Mouse (Mus musculus) ZHBTc4 (cell line): ENCODE data around the gene Hnrnph3.
A peak's percentile ranks its signal among the peaks of the same experiment; 100 is the strongest.

Experiments
- DNase-seq: peaks from one replicate; pipeline ENCODE4 v3.0.0-alpha.2; 2011; ENCODE audit warnings: low read depth, low spot score

The Hnrnph3 gene

DNA sequence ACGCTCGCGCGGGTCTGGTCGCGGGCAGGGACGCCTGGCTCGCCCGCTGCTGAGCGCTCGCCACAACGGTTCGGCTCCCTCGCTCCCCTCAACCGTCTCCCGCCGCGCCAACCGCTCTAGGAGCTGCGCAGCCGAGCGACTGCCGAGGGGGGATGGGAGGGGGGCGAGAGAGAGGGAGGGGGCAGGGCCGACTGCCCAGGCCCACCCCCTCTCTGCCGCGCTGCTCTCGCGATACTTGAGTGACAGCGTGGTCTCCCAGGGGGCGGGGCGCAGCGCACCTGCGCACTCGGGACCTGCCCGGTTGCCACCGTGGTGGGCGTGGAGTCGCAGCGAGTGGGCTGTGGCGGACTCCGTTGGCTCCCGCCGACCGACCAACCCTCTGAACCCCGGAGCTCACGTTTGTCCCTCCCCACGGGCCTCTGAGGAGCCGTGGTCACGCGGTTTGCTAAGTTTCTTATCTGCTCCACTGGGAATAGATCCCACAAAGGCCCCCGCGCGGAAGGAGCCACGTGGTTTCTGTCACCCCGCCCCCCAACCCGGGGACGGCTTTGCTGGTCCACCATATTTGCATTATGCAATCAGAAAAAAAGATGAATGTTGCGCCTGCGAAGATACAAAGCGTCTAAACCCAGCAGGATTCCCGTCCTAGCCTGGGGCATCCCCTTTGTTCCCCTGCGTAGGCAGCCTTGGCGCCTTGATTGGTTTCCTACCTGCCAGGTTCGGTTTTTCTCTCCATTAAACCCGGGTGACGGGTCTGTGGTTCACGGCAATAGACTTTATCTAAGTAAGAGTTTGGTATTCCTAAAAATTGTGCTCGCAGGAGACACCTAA, at the start of gene Hnrnph3, which contains the start of gene Pbld2:
TSS of gene Hnrnph3 (minus strand) at position 469 of the 831 bp plus-strand sequence.
TSS of gene Pbld2 (plus strand) at position 567 of the 831 bp plus-strand sequence.
- peak; percentile 99 for DNase-seq

DNA sequence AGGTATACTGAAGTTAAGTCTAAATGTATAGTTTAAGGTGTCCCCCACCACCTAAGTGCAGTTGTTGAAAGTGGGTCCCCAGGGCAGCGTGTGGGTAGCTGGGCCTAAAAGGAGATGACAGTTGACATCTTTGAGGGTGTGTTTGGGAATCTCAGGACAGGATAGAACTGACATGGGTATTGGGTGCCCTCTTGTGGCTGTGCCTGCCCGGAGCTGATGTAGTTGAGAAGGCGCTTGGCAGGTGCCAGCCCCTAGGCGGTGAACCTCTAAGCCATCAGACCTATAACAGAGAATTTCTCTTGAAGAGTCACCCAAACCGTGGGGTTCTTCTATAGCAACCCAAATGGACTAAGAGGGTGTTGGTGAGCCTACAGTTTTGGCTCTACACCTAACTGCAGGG, 42.0 kb upstream of the Hnrnph3 start:
- DNase-seq = peak; percentile 84

GRCm38 (mm10) chr10:63065561-63065960, 41.5 kb upstream of the Hnrnph3 start:
- DNase-seq = no peak

GRCm38 (mm10) chr10:63064516-63064915, 40.5 kb upstream of the Hnrnph3 start:
- DNase-seq = no peak

- DNase-seq = no peak
These were observed 39.3 kb upstream of the Hnrnph3 start for GRCm38 (mm10) chr10:63063365-63063764.

- no peak for DNase-seq
These were observed 38.7 kb upstream of the Hnrnph3 start for GRCm38 (mm10) chr10:63062696-63063095.

DNA sequence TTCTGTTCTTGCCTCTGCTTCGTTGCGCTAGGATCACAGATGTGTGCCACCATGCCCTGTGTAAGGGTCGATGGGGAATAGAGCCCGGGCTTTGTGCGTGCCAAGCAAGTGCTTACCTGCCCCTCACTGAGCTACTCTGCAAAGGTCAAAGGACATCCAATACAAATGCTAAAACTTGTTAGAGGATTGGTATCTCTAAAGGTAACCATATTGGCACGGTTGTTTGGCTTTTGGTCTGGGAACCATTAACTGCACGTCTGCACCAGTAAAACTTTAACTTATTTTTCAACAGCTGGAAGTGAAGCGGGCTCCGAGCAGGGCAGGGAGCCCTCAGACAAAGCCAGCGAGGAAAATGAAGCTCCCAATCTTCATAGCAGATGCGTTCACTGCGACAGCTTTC, 37.2 kb upstream of the Hnrnph3 start:
- DNase-seq = no peak

GRCm38 (mm10) chr10:63060406-63060805, 36.4 kb upstream of the Hnrnph3 start:
- DNase-seq = no peak

GRCm38 (mm10) chr10:63059862-63060261, 35.8 kb upstream of the Hnrnph3 start, which contains the start of gene Pbld1:
TSS of gene Pbld1 (plus strand) at chr10:63060162.
- no peak for DNase-seq

- peak; percentile 92 for DNase-seq
These were observed 33.1 kb upstream of the Hnrnph3 start for GRCm38 (mm10) chr10:63056966-63057750.

DNA sequence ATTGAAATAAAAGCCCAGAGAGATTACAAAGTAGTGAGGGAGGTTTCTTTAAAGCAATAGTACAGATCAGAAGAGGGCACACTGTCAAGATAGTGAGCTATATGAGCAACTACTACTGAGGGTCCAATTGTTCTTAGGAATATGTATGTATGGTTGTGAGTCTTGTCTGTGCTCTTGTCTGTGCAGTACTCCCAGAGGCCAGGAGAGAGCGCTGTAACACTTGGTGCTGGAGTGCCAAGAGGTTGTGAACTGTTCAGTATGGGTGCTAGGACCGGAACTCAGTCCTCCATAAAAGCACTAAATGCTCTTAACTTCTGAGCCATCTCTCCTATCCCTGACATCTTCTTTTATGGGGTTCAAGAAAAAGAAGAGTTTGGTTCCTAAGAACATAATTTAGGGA, 30.6 kb upstream of the Hnrnph3 start:
- DNase-seq = peak; percentile 68

GRCm38 (mm10) chr10:63054071-63054470, 30.1 kb upstream of the Hnrnph3 start:
- peak; percentile 75 for DNase-seq

- DNase-seq = peak; percentile 50
These were observed 29.0 kb upstream of the Hnrnph3 start for GRCm38 (mm10) chr10:63053007-63053406.

DNA sequence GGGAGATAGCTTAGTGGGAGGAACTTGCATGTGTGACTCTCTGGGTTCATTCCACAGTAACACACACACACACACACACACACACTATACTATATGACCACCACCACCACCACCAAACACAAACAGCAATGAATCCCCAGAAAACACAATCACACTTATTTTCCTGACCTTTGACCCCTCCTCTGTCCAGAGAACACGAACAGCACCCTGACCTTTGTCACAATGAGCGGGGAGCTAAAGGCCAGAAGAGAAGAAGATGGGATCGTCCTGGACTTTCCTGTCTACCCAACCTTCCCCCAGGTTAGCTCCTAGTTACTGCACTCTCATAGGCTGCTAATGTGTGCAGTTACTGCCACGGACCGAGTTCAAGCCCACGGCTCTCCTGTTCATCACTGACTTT, 28.0 kb upstream of the Hnrnph3 start:
- no peak for DNase-seq

GRCm38 (mm10) chr10:63051267-63051666, 27.2 kb upstream of the Hnrnph3 start:
- DNase-seq = no peak

- DNase-seq = peak; percentile 68
These were observed 25.1 kb upstream of the Hnrnph3 start for GRCm38 (mm10) chr10:63049106-63049505.

- no peak for DNase-seq
These were observed 23.7 kb upstream of the Hnrnph3 start for GRCm38 (mm10) chr10:63047751-63048150.

- no peak for DNase-seq
These were observed 19.1 kb upstream of the Hnrnph3 start for GRCm38 (mm10) chr10:63043154-63043553.

DNA sequence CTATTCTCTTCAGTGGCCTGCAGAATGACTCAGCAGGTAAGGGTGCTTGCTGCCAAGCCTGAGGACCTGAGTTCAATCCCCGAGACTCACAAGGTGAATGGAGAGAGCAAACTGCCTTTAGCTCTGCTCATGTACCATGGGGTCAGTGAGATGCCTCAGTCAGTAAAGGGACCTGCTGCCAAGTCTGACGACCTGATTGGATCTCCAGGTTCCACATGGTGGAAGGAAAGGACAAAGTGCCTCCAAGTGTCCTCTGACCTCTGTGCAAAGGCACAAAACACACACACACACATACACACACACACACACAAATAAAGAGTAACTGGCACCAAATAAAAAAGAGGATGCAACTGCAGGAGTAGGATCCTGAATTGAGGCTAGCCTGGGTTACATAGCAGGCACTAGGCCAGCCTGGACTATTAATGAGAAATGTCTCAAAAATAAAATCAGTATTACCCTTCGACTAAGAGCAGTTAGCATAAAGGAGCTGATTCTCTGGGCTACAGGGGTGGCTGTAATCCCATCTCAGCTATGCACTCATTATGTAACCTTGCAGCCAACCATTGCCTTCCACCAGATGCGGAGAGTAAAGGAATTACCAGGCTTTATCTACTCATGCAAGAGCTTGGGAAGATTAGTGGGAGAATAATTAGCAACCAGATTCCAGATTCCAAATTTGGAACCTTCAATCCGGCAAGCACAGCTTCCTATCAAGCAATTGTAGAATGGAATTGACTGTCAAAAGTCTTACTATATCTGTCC, 16.0 kb upstream of the Hnrnph3 start:
- DNase-seq = no peak

GRCm38 (mm10) chr10:63038571-63039320, 14.7 kb upstream of the Hnrnph3 start:
- no peak for DNase-seq

DNA sequence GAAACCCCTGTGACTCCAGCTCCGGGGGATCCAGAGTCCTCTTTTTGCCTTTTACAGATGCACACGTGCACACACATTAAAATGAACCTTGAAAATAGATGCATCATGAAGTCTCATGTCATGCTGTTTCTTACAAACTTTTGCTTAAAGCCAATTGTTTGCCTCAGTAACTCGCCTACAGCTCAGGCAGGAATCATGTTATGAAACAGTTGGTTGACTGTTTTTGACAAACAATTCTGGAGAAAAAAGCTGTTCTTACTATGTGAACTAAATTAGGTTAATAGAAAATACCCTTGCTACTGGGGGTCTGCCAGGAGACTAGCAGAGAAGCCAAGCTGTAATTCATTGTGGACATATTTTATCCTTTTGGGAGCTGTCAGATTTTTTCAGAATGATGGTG, 8.9 kb upstream of the Hnrnph3 start:
- no peak for DNase-seq
